Mouse (Mus musculus): ENCODE measurements around the gene Trpv2. TPM values are rescaled to one million over a fixed set of nuclear protein-coding genes. Genes with fewer than 3 reads are reported as not detected.

Gene Trpv2
- polyA plus RNA-seq, 1 experiment from 2014 or later, result 71.4 TPM

- Histone ChIP-seq H3K79me2 (ENCODE audit: inconsistent target) (no peaks in the 10 kb centered on the region), H3K4me3 (ENCODE audit: inconsistent target) (no peak overlapping the region), H3K27ac (no peak overlapping the region), H3K36me3 (ENCODE audit: inconsistent target) (no peaks in the 10 kb centered on the region)
- 71% methylated on average over 8 of the region's 8 CpGs for WGBS (ENCODE audit: missing documents)
Measured at GRCm38 (mm10) chr11:62621079-62621478, 46.8 kb downstream of the Trpv2 start.

- no peak overlapping the region for H3K4me3 ChIP-seq (ENCODE audit: inconsistent target)
- no peaks in the 10 kb centered on the region for H3K36me3 ChIP-seq (ENCODE audit: inconsistent target)
- H3K79me2 ChIP-seq (ENCODE audit: inconsistent target), result no peaks in the 10 kb centered on the region
- H3K27ac ChIP-seq, result no peak overlapping the region
- 86% methylated on average over 2 of the region's 4 CpGs for WGBS (ENCODE audit: missing documents)
Measured at GRCm38 (mm10) chr11:62621586-62622283, 47.4 kb downstream of the Trpv2 start.

GRCm38 (mm10) chr11:62622850-62623249 lies 48.6 kb downstream of the Trpv2 start:
- H3K36me3 ChIP-seq (ENCODE audit: inconsistent target), result no peaks in the 10 kb centered on the region
- 96% methylated on average over 4 of the region's 4 CpGs for WGBS (ENCODE audit: missing documents)
- no peak overlapping the region for H3K4me3 ChIP-seq (ENCODE audit: inconsistent target)
- H3K79me2 ChIP-seq (ENCODE audit: inconsistent target), result no peaks in the 10 kb centered on the region
- no peak overlapping the region for H3K27ac ChIP-seq

- H3K79me2 ChIP-seq (ENCODE audit: inconsistent target), result no peaks in the 10 kb centered on the region
- no peak overlapping the region for H3K27ac ChIP-seq
- H3K36me3 ChIP-seq (ENCODE audit: inconsistent target), result no peaks in the 10 kb centered on the region
- no peak overlapping the region for H3K4me3 ChIP-seq (ENCODE audit: inconsistent target)
- 94% methylated on average over 9 of the region's 10 CpGs for WGBS (ENCODE audit: missing documents)
Measured at GRCm38 (mm10) chr11:62624341-62625291, 50.3 kb downstream of the Trpv2 start.

- H3K79me2 ChIP-seq (ENCODE audit: inconsistent target), result no peaks in the 10 kb centered on the region
- 33% methylated on average over 9 of the region's 9 CpGs for WGBS (ENCODE audit: missing documents)
- H3K36me3 ChIP-seq (ENCODE audit: inconsistent target), result no peaks in the 10 kb centered on the region
- no peak overlapping the region for H3K27ac ChIP-seq
- no peak overlapping the region for H3K4me3 ChIP-seq (ENCODE audit: inconsistent target)
Measured at GRCm38 (mm10) chr11:62629352-62630224, 55.3 kb downstream of the Trpv2 start.

GRCm38 (mm10) chr11:62630225-62630821 lies 56.0 kb downstream of the Trpv2 start:
- WGBS (ENCODE audit: missing documents), result 54% methylated on average over 10 of the region's 11 CpGs
- Histone ChIP-seq H3K27ac (no peak overlapping the region), H3K36me3 (ENCODE audit: inconsistent target) (no peaks in the 10 kb centered on the region), H3K4me3 (ENCODE audit: inconsistent target) (no peak overlapping the region), H3K79me2 (ENCODE audit: inconsistent target) (no peaks in the 10 kb centered on the region)

- no peaks in the 10 kb centered on the region; the same call in 1 of the 2 replicates for H3K79me2 ChIP-seq (ENCODE audit: inconsistent target)
- H3K36me3 ChIP-seq (ENCODE audit: inconsistent target), result no peaks in the 10 kb centered on the region
- H3K4me3 ChIP-seq (ENCODE audit: inconsistent target), result no peak overlapping the region
- 72% methylated on average over 4 of the region's 4 CpGs for WGBS (ENCODE audit: missing documents)
- H3K27ac ChIP-seq, result no peak overlapping the region
Measured at GRCm38 (mm10) chr11:62631138-62631537, 56.9 kb downstream of the Trpv2 start.

GRCm38 (mm10) chr11:62635406-62635805 lies 61.1 kb downstream of the Trpv2 start:
- no peak overlapping the region for H3K27ac ChIP-seq
- peaks cover 6% of the 10 kb centered on the region; the same call in 1 of the 2 replicates for H3K79me2 ChIP-seq (ENCODE audit: inconsistent target)
- 96% methylated on average over 3 of the region's 3 CpGs for WGBS (ENCODE audit: missing documents)
- no peak overlapping the region for H3K4me3 ChIP-seq (ENCODE audit: inconsistent target)
- no peaks in the 10 kb centered on the region for H3K36me3 ChIP-seq (ENCODE audit: inconsistent target)

GRCm38 (mm10) chr11:62636105-62636839 lies 62.0 kb downstream of the Trpv2 start:
- Histone ChIP-seq H3K79me2 (ENCODE audit: inconsistent target) (peaks cover 14% of the 10 kb centered on the region; the same call in 1 of the 2 replicates), H3K36me3 (ENCODE audit: inconsistent target) (no peaks in the 10 kb centered on the region), H3K27ac (no peak overlapping the region), H3K4me3 (ENCODE audit: inconsistent target) (no peak overlapping the region)
- WGBS (ENCODE audit: missing documents), result 72% methylated on average over 11 of the region's 11 CpGs

- H3K4me3 ChIP-seq (ENCODE audit: inconsistent target), result no peak overlapping the region
- H3K79me2 ChIP-seq (ENCODE audit: inconsistent target), result peaks cover 19% of the 10 kb centered on the region; the same call in 1 of the 2 replicates
- no peaks in the 10 kb centered on the region for H3K36me3 ChIP-seq (ENCODE audit: inconsistent target)
- 74% methylated on average over 3 of the region's 3 CpGs for WGBS (ENCODE audit: missing documents)
- no peak overlapping the region for H3K27ac ChIP-seq
Measured at GRCm38 (mm10) chr11:62636840-62637221, 62.5 kb downstream of the Trpv2 start.

GRCm38 (mm10) chr11:62637401-62637800 lies 63.1 kb downstream of the Trpv2 start:
- WGBS (ENCODE audit: missing documents), result 71% methylated on average over 4 of the region's 5 CpGs
- H3K79me2 ChIP-seq (ENCODE audit: inconsistent target), result peaks cover 19% of the 10 kb centered on the region; the same call in 1 of the 2 replicates
- H3K4me3 ChIP-seq (ENCODE audit: inconsistent target), result no peak overlapping the region
- H3K36me3 ChIP-seq (ENCODE audit: inconsistent target), result no peaks in the 10 kb centered on the region
- H3K27ac ChIP-seq, result no peak overlapping the region

GRCm38 (mm10) chr11:62637806-62638205 lies 63.5 kb downstream of the Trpv2 start:
- Histone ChIP-seq H3K27ac (no peak overlapping the region), H3K4me3 (ENCODE audit: inconsistent target) (no peak overlapping the region), H3K36me3 (ENCODE audit: inconsistent target) (no peaks in the 10 kb centered on the region), H3K79me2 (ENCODE audit: inconsistent target) (peaks cover 19% of the 10 kb centered on the region; the same call in 1 of the 2 replicates)
- 88% methylated on average over 6 of the region's 6 CpGs for WGBS (ENCODE audit: missing documents)

GRCm38 (mm10) chr11:62638402-62638801 lies 64.1 kb downstream of the Trpv2 start:
- no peak overlapping the region for H3K27ac ChIP-seq
- no peaks in the 10 kb centered on the region for H3K36me3 ChIP-seq (ENCODE audit: inconsistent target)
- WGBS (ENCODE audit: missing documents), result 98% methylated on average over 4 of the region's 4 CpGs
- H3K79me2 ChIP-seq (ENCODE audit: inconsistent target), result peaks cover 19% of the 10 kb centered on the region; the same call in 1 of the 2 replicates
- H3K4me3 ChIP-seq (ENCODE audit: inconsistent target), result no peak overlapping the region

Data from macrophage (primary cell).